Mouse (Mus musculus) heart, embryonic 11.5 days (tissue): ENCODE data around the gene Lamc2. TPM values are rescaled to one million over a fixed set of nuclear protein-coding genes. Genes with fewer than 3 reads are reported as not detected.

ENCODE experiments used
- ATAC-seq: fragments of 200-750 bp; cut with Nextera tagmentation; replicated peaks from 2 replicates; pipeline ENCODE4 v1.8.0; 2017; ENCODE audit warnings: moderate library complexity; ENCODE audit not compliant: insufficient number of reproducible peaks, low FRiP score, low TSS enrichment
- H3K27ac ChIP-seq: fragments of 300-500 bp; sonication (generic); 2 replicates; pipeline ENCODE4 v1.5.1; 2014; ENCODE audit warnings: mild to moderate bottlenecking, low read depth, low read length
- H3K27me3 ChIP-seq: fragments of 300-500 bp; sonication (generic); 2 replicates; pipeline ENCODE4 v1.6.1; 2014; ENCODE audit warnings: mild to moderate bottlenecking, low read length, mixed read lengths; ENCODE audit not compliant: control insufficient read depth, insufficient read depth
- H3K36me3 ChIP-seq: fragments of 300-500 bp; sonication (generic); 2 replicates; pipeline ENCODE4 v1.6.1; 2014; ENCODE audit warnings: mild to moderate bottlenecking, low read length, moderate library complexity, mixed read lengths; ENCODE audit not compliant: control insufficient read depth, insufficient read depth
- H3K4me1 ChIP-seq: fragments of 300-500 bp; sonication (generic); 2 replicates; pipeline ENCODE4 v1.6.1; 2014; ENCODE audit warnings: low read length; ENCODE audit not compliant: control insufficient read depth, insufficient read depth
- H3K4me2 ChIP-seq: fragments of 300-500 bp; sonication (generic); 2 replicates; pipeline ENCODE4 v1.6.1; 2014; ENCODE audit warnings: mild to moderate bottlenecking, moderate library complexity
- H3K4me3 ChIP-seq: fragments of 300-500 bp; sonication (generic); 2 replicates; pipeline ENCODE4 v1.5.1; 2014; ENCODE audit warnings: low read depth, low read length
- H3K9ac ChIP-seq: fragments of 300-500 bp; sonication (generic); 2 replicates; pipeline ENCODE4 v1.6.1; 2014; ENCODE audit warnings: mild to moderate bottlenecking, low read depth, low read length, moderate library complexity
- H3K9me3 ChIP-seq: fragments of 300-500 bp; sonication (generic); replicated peaks from 2 replicates; pipeline ENCODE4 v1.6.1; 2016; ENCODE audit warnings: low read length; ENCODE audit not compliant: control insufficient read depth
- WGBS: fragments of 180-500 bp; shearing (Covaris S2); extraction: QIAGEN DNeasy Blood & Tissue Kit; methylation state at CpG from one replicate; pipeline ENCODE4 v1.1.7; 2014; ENCODE audit not compliant: insufficient replicate concordance; 5-methylcytosine and 5-hydroxymethylcytosine counted together
- polyA plus RNA-seq: library from polyadenylated mRNA; unstranded; fragments of >200 nt; fragmentation: Nextera tagmentation; extraction: Ambion mirVana; gene quantifications from 2 replicates; pipeline ENCODE4 v1.2.1, GENCODE M21; 2014

Gene Lamc2
- polyA plus RNA-seq, 1 experiment from 2014 or later: 3.4 TPM

DNA sequence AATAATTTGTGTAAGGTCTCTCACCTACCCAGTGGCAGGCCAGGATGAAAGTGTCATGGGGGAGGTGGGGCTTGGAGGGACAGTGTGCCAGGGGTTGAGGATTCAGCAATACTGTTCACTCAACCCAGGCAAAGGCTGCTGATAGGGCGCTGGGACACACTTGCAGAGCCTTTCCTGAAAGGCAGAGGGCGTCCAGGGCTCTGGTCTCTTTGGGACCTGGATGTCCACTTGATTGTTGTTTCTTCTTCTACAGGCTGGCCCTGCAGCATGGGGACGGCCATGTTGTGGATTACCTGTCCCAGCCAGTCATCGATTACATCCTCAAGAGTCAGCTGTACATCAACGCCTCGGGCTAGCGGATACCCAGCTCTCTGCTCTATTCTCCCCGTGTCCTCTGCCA lies 70.9 kb downstream of the Lamc2 start:
- Histone ChIP-seq H3K4me3 (no peak overlapping the region), H3K9ac (no peak overlapping the region), H3K4me2 (no peak overlapping the region), H3K36me3 (no peaks in the 10 kb centered on the region), H3K4me1 (no peaks in the 10 kb centered on the region), H3K27me3 (no peaks in the 10 kb centered on the region), H3K9me3 (no peaks in the 10 kb centered on the region), H3K27ac (no peak overlapping the region)
- no peak for ATAC-seq
- WGBS: 81% methylated on average over 8 of the region's 8 CpGs

GRCm38 (mm10) chr1:153111596-153111995 lies 74.7 kb downstream of the Lamc2 start:
- no peak overlapping the region for H3K27ac ChIP-seq
- WGBS: 70% methylated on average over 4 of the region's 4 CpGs
- ATAC-seq: no peak
- H3K4me2 ChIP-seq: no peak overlapping the region
- peaks cover 2% of the 10 kb centered on the region; the same call in 1 of the 2 replicates for H3K4me1 ChIP-seq
- no peaks in the 10 kb centered on the region for H3K36me3 ChIP-seq
- H3K9ac ChIP-seq: no peak overlapping the region
- H3K27me3 ChIP-seq: no peaks in the 10 kb centered on the region
- H3K9me3 ChIP-seq: no peaks in the 10 kb centered on the region
- no peak overlapping the region for H3K4me3 ChIP-seq

- Histone ChIP-seq H3K4me1 (peaks cover 13% of the 10 kb centered on the region), H3K9me3 (no peaks in the 10 kb centered on the region), H3K27me3 (no peaks in the 10 kb centered on the region), H3K9ac (no peak overlapping the region), H3K36me3 (no peaks in the 10 kb centered on the region), H3K4me2 (no peak overlapping the region), H3K4me3 (no peak overlapping the region), H3K27ac (no peak overlapping the region)
- ATAC-seq: no peak
- WGBS: 58% methylated on average over 3 of the region's 3 CpGs
Observed at GRCm38 (mm10) chr1:153109836-153110235, 76.4 kb downstream of the Lamc2 start.

DNA sequence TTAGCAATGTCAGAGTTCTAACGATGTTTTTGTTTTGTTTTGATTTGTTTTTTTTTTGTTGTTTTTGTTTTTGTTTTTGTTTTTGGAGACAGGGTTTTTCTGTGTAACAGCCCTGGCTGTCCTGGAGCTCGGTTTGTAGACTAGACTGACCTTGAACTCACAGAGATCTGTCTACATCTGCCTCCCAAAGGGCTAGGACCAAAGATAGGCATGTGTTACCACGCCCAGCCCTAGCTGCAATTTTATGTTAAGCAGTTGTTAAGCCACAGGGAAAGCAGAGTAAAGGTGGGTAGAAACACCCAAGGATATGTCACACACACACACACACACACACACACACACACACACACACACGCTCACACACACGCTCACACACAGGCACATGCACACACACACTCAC lies 76.9 kb downstream of the Lamc2 start:
- H3K27ac ChIP-seq: no peak overlapping the region
- no peaks in the 10 kb centered on the region for H3K9me3 ChIP-seq
- peaks cover 13% of the 10 kb centered on the region for H3K4me1 ChIP-seq
- no peak overlapping the region for H3K9ac ChIP-seq
- no peak overlapping the region for H3K4me2 ChIP-seq
- no peaks in the 10 kb centered on the region for H3K27me3 ChIP-seq
- 70% methylated on average over 5 of the region's 5 CpGs for WGBS
- H3K4me3 ChIP-seq: no peak overlapping the region
- no peaks in the 10 kb centered on the region for H3K36me3 ChIP-seq
- no peak for ATAC-seq

DNA sequence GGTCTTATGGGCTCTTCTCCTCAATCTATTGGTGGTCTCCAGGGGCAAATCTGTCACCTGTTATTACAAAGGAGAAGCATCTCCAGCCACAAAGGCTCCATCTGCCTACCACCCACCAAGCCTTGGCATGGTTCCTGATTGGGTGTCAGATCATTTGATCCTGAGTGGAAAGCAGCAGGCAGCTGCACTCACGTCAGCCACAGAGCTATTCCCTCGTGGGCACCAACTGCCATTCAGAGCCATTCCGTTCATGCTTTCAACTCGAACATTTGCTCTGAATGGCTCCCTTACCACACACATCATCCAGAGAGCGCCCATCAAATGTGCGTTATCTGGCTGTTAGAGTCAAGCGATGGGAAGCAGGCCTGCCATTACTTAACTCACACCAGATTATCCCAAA lies 78.4 kb downstream of the Lamc2 start:
- Histone ChIP-seq H3K27me3 (no peaks in the 10 kb centered on the region), H3K9ac (no peak overlapping the region), H3K36me3 (no peaks in the 10 kb centered on the region), H3K9me3 (no peaks in the 10 kb centered on the region), H3K4me1 (peaks cover 13% of the 10 kb centered on the region), H3K27ac (no peak overlapping the region), H3K4me3 (no peak overlapping the region), H3K4me2 (no peak overlapping the region)
- WGBS: 42% methylated on average over 7 of the region's 7 CpGs
- no peak for ATAC-seq

DNA sequence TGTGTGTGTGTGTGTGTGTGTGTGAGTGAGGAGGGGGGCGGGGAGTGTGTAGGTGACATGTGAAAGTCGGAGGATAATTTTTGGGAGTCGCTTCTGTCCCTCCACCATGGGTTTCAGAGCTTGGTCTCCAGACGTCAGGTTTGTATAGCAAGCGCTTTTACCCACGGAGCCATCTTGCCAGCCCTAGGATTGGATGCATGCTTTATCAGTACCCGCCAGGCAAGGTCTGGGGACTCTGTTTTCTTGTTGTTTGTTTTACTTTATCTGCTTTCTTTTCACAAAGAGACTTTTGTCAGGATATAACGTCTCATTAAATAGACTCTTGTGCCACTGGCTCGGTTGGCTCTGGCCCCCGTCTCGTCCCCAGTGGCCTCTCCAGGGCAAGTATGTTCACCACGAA lies 81.4 kb downstream of the Lamc2 start:
- H3K36me3 ChIP-seq: no peaks in the 10 kb centered on the region
- H3K4me2 ChIP-seq: no peak overlapping the region
- H3K9me3 ChIP-seq: no peaks in the 10 kb centered on the region
- no peak overlapping the region for H3K27ac ChIP-seq
- no peak overlapping the region for H3K9ac ChIP-seq
- peaks cover 15% of the 10 kb centered on the region for H3K4me1 ChIP-seq
- WGBS: 62% methylated on average over 12 of the region's 12 CpGs
- H3K4me3 ChIP-seq: no peak overlapping the region
- no peak for ATAC-seq
- H3K27me3 ChIP-seq: no peaks in the 10 kb centered on the region

- Histone ChIP-seq H3K27me3 (no peaks in the 10 kb centered on the region), H3K4me3 (no peak overlapping the region), H3K27ac (no peak overlapping the region), H3K4me2 (no peak overlapping the region), H3K4me1 (peaks cover 23% of the 10 kb centered on the region), H3K36me3 (no peaks in the 10 kb centered on the region), H3K9ac (no peak overlapping the region), H3K9me3 (no peaks in the 10 kb centered on the region)
- no peak for ATAC-seq
- 92% methylated on average over 7 of the region's 8 CpGs for WGBS
Observed at GRCm38 (mm10) chr1:153103186-153103554, 83.1 kb downstream of the Lamc2 start.

DNA sequence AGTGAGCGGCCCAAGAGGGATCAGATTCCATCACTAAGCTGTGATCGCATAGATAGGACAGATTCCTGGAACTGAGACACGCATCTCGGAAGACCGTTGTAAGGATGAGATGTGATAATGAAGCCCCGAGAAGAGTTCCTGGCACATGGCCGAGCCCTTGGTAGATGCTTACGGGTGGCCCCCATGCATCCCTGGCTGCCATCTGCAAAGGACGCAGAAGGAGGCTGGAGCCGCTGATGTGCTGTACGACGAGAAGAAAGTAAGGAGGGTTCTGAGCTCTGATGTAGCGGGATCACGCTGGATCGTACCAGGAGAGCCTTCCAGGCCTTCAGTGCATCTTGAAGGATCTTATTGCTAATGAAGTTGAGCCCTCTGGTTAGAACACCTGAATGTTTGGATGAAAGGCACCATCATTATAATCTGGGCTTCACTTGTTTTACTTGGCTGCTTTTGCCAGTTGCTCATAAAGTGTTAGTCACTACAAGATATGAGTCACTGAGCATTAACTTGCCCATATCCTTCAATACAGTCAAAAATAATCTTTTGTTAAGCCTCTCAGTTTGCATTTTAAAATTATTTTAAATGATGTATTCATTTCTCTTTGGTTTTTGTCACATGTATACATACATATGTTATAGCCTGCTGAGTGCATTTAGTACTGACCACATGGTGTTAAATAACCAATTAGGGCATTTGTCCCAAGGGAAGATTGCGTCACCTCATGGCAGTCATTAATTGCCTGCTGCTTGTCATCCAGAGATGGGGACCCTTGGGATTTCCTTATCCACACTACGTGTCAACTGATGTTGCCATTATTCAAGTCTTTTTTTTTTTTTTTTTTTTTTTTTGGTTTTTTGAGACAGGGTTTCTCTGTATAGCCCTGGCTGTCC lies 83.7 kb downstream of the Lamc2 start:
- Histone ChIP-seq H3K27me3 (no peaks in the 10 kb centered on the region), H3K36me3 (no peaks in the 10 kb centered on the region), H3K4me3 (no peak overlapping the region), H3K9me3 (no peaks in the 10 kb centered on the region), H3K4me1 (peaks cover 24% of the 10 kb centered on the region), H3K4me2 (no peak overlapping the region), H3K27ac (no peak overlapping the region), H3K9ac (no peak overlapping the region)
- no peak for ATAC-seq
- 90% methylated on average over 17 of the region's 17 CpGs for WGBS
